21 mouse cellular contexts compared by ENCODE assay signal in genomic region chr14:27602136-27602535, GRCm38 (mm10). TPM values are rescaled to one million over a fixed set of nuclear protein-coding genes. Genes with fewer than 3 reads are reported as not detected.
DNase-seq lines count a peak whose midpoint lies in the region; ATAC-seq lines count a peak whose summit lies in the region.
"Had no signal": no experiment of that assay in that cellular context is flagged by ENCODE, and none has a peak within 500 bp of the region (broad histone marks: within the 10 kb centered on the region; RNA-seq: fewer than 3 reads in every experiment).

No protein-coding gene starts in this region.

- no peaks in the 10 kb centered on the region for H3K36me3 ChIP-seq in neural tube, embryonic 13.5 days
- no peaks in the 10 kb centered on the region for H3K36me3 ChIP-seq in neural tube, embryonic 14.5 days (ENCODE audit: control insufficient read depth, insufficient read depth, low read length)
- H3K36me3 ChIP-seq: embryonic facial prominence, embryonic 15.5 days; heart, embryonic 12.5 days; intestine, embryonic 15.5 days; limb, embryonic 15.5 days; stomach, embryonic 15.5 days had no signal

- no peaks in the 10 kb centered on the region for H3K9me3 ChIP-seq in neural tube, embryonic 13.5 days
- no peaks in the 10 kb centered on the region for H3K9me3 ChIP-seq in neural tube, embryonic 14.5 days (ENCODE audit: control insufficient read depth, low read length)
- H3K9me3 ChIP-seq: embryonic facial prominence, embryonic 15.5 days; heart, embryonic 12.5 days; intestine, embryonic 15.5 days; limb, embryonic 15.5 days; stomach, embryonic 15.5 days had no signal

- H3K4me2 ChIP-seq in neural tube, embryonic 13.5 days, result 0 out of 2 replicates have a peak overlapping the region, but pooled peaks have one; percentile 0
- H3K4me2 ChIP-seq in neural tube, embryonic 14.5 days (ENCODE audit: low read depth, low read length), result no peak overlapping the region
- H3K4me2 ChIP-seq: embryonic facial prominence, embryonic 15.5 days; heart, embryonic 12.5 days; intestine, embryonic 15.5 days; limb, embryonic 15.5 days; lung, embryonic 14.5 days; stomach, embryonic 15.5 days had no signal

- H3K9ac ChIP-seq in neural tube, embryonic 13.5 days, result no peak overlapping the region
- no peak overlapping the region for H3K9ac ChIP-seq in neural tube, embryonic 14.5 days (replicated peaks; ENCODE audit: low read depth, low read length)
- H3K9ac ChIP-seq: embryonic facial prominence, embryonic 15.5 days; heart, embryonic 12.5 days; intestine, embryonic 15.5 days; limb, embryonic 15.5 days; lung, embryonic 14.5 days; stomach, embryonic 15.5 days had no signal

- no peak; the same call in 1 of the 2 replicates for ATAC-seq in neural tube, embryonic 13.5 days (ENCODE audit: low read depth)
- peak; percentile 31; the same call in 1 of the 2 replicates for ATAC-seq in neural tube, embryonic 14.5 days (ENCODE audit: low read depth)
- ATAC-seq: forebrain, embryonic 16.5 days; intestine, embryonic 15.5 days had no signal

- peaks cover 13% of the 10 kb centered on the region for H3K4me1 ChIP-seq in neural tube, embryonic 13.5 days (replicated peaks)
- no peaks in the 10 kb centered on the region for H3K4me1 ChIP-seq in neural tube, embryonic 14.5 days (ENCODE audit: control insufficient read depth, insufficient read depth, low read length)
- H3K4me1 ChIP-seq: embryonic facial prominence, embryonic 15.5 days; heart, embryonic 12.5 days; intestine, embryonic 15.5 days; limb, embryonic 15.5 days; stomach, embryonic 15.5 days had no signal

- H3K4me3 ChIP-seq in neural tube, embryonic 13.5 days, result no peak overlapping the region
- no peak overlapping the region for H3K4me3 ChIP-seq in neural tube, embryonic 14.5 days (ENCODE audit: low read depth, low read length)
- H3K4me3 ChIP-seq: embryonic facial prominence, embryonic 15.5 days; heart, embryonic 12.5 days; intestine, embryonic 15.5 days; limb, embryonic 15.5 days; stomach, embryonic 15.5 days had no signal

- DNase-seq in embryo, embryonic 11 days, result peak; percentile 9
- no peak for DNase-seq in embryo, embryonic 10.5 days (ENCODE audit: low spot score)
- no peak for DNase-seq in neural tube, embryonic 10.5 days (ENCODE audit: extremely low spot score, low spot score)
- peak; percentile 66 for DNase-seq in adrenal gland, postnatal 10 days
- DNase-seq in kidney, adult 8-10 months, result no peak
- DNase-seq in kidney, postnatal 36 days, result no peak
- DNase-seq: B cell, adult 2 months; gastrocnemius, postnatal 14 days; lung, embryonic 14.5 days; thymus, postnatal 4 days had no signal

- 0 out of 2 replicates have a peak overlapping the region, but pooled peaks have one; percentile 10 for H3K27ac ChIP-seq in neural tube, embryonic 13.5 days (replicated peaks)
- no peak overlapping the region for H3K27ac ChIP-seq in neural tube, embryonic 14.5 days (ENCODE audit: low read depth, low read length)
- H3K27ac ChIP-seq: embryonic facial prominence, embryonic 15.5 days; intestine, embryonic 15.5 days; kidney, postnatal 0 days; limb, embryonic 15.5 days; stomach, embryonic 15.5 days had no signal

- WGBS in neural tube, embryonic 13.5 days, result 55% methylated on average over 13 of the region's 13 CpGs
- 46% methylated on average over 13 of the region's 13 CpGs for WGBS in neural tube, embryonic 14.5 days

- H3K27me3 ChIP-seq in neural tube, embryonic 13.5 days, result no peaks in the 10 kb centered on the region
- H3K27me3 ChIP-seq in neural tube, embryonic 14.5 days (ENCODE audit: control insufficient read depth, insufficient read depth, low read length), result no peaks in the 10 kb centered on the region
- H3K27me3 ChIP-seq: embryonic facial prominence, embryonic 15.5 days; heart, embryonic 12.5 days; intestine, embryonic 15.5 days; limb, embryonic 15.5 days; stomach, embryonic 15.5 days had no signal

RNA-seq across cellular contexts. Expression of gene Erc2, which starts 20.1 kb away (rescaled TPM):
- 58.0 and 62.6 TPM in 2 replicates for polyA plus RNA-seq in neural tube, embryonic 13.5 days (2015; fragmentation: Nextera tagmentation; extraction: Ambion mirVana)
- total RNA-seq in adrenal gland, postnatal 10 days (2021), result 1 to 10 TPM; 5.0 to 9.3 TPM
- 61.7 and 117 TPM in 2 replicates for polyA plus RNA-seq in neural tube, embryonic 14.5 days (2014; fragmentation: Nextera tagmentation; extraction: Ambion mirVana)
- total RNA-seq: common myeloid progenitor, adult 5-6 weeks; hematopoietic stem cell, adult 5-6 weeks had no signal

Comparison
In these comparisons a context has a peak if more than half of its experiments do, and no peak if none do; other contexts are left out.
1. DNase-seq: peak in embryo, embryonic 11 days (single experiment) and adrenal gland, postnatal 10 days (single experiment); none in embryo, embryonic 10.5 days (single experiment), neural tube, embryonic 10.5 days (single experiment), kidney, adult 8-10 months (0 of 2) and kidney, postnatal 36 days (0 of 2).